Mouse (Mus musculus) megakaryocyte, embryonic 14.5 days (primary cell): ENCODE measurements around the gene Cd2.

ENCODE experiments used
- FLI1 ChIP-seq: IDR thresholded peaks from 2 replicates; pipeline ENCODE4 v1.6.1; 2012; ENCODE audit warnings: low read length, inconsistent platforms, mixed read lengths
- GATA1 ChIP-seq: IDR thresholded peaks from 3 replicates; pipeline ENCODE4 v1.6.1; 2012; ENCODE audit warnings: mixed read lengths, low read length, inconsistent platforms, borderline replicate concordance

GRCm38 (mm10) chr3:101286336-101287325 is 1.1 kb downstream of the Cd2 start:
- TF ChIP-seq GATA1 (no peak), FLI1 (no peak)
